Mouse (Mus musculus): ENCODE data around the gene Nkain2. TPM values are rescaled to one million over a fixed set of nuclear protein-coding genes. Genes with fewer than 3 reads are reported as not detected.

Gene Nkain2
- polyA plus RNA-seq (2016; fragmentation: Nextera tagmentation; extraction: Ambion mirVana) = 0.38 and 0.74 TPM in 2 replicates

- peak; percentile 66 for ATAC-seq (ENCODE audit: insufficient number of reproducible peaks, insufficient read depth, low FRiP score, low TSS enrichment, low read depth)
- Histone ChIP-seq H3K27me3 (peaks cover 15% of the 10 kb centered on the region), H3K4me3 (replicated peaks) (peak within 1 kb of the TSS; percentile 79), H3K9me3 (no peaks in the 10 kb centered on the region), H3K4me2 (peak within 1 kb of the TSS; percentile 95), H3K36me3 (no peaks in the 10 kb centered on the region), H3K9ac (replicated peaks) (peak within 1 kb of the TSS; percentile 71), H3K27ac (no peak within 1 kb of the TSS), H3K4me1 (replicated peaks) (no peaks in the 10 kb centered on the region)
- under 1% methylated on average over 68 of the region's 81 CpGs for WGBS
Measured at GRCm38 (mm10) chr10:32889652-32890506, at the start of gene Nkain2. TSS of gene Nkain2 (minus strand) at chr10:32890462.

- no peak overlapping the region for H3K4me3 ChIP-seq (replicated peaks)
- no peak for ATAC-seq (ENCODE audit: insufficient number of reproducible peaks, insufficient read depth, low FRiP score, low TSS enrichment, low read depth)
- H3K4me1 ChIP-seq (replicated peaks) = no peaks in the 10 kb centered on the region
- H3K27ac ChIP-seq = no peak overlapping the region
- WGBS = 98% methylated on average over 3 of the region's 3 CpGs
- no peaks in the 10 kb centered on the region for H3K27me3 ChIP-seq
- H3K4me2 ChIP-seq = no peak overlapping the region
- H3K9me3 ChIP-seq = no peaks in the 10 kb centered on the region; the same call in 1 of the 2 replicates
- no peaks in the 10 kb centered on the region for H3K36me3 ChIP-seq
- H3K9ac ChIP-seq (replicated peaks) = no peak overlapping the region
Measured at GRCm38 (mm10) chr10:32939853-32940252, 49.6 kb upstream of the Nkain2 start.

GRCm38 (mm10) chr10:32895093-32895492 is 4.8 kb upstream of the Nkain2 start:
- no peaks in the 10 kb centered on the region for H3K36me3 ChIP-seq
- no peak for ATAC-seq (ENCODE audit: insufficient number of reproducible peaks, insufficient read depth, low FRiP score, low TSS enrichment, low read depth)

GRCm38 (mm10) chr10:32890507-32891131 is 357 bp upstream of the Nkain2 start:
- peak overlapping the region; percentile 95 for H3K4me2 ChIP-seq
- H3K27me3 ChIP-seq = peaks cover 15% of the 10 kb centered on the region
- H3K4me1 ChIP-seq (replicated peaks) = no peaks in the 10 kb centered on the region
- H3K9me3 ChIP-seq = no peaks in the 10 kb centered on the region
- ATAC-seq (ENCODE audit: insufficient number of reproducible peaks, insufficient read depth, low FRiP score, low TSS enrichment, low read depth) = peak; percentile 71
- peak overlapping the region; percentile 79 for H3K4me3 ChIP-seq (replicated peaks)
- WGBS = 3% methylated on average over 13 of the region's 13 CpGs
- H3K27ac ChIP-seq = no peak overlapping the region
- peak overlapping the region; percentile 71; the same call in 1 of the 2 replicates for H3K9ac ChIP-seq (replicated peaks)
- H3K36me3 ChIP-seq = no peaks in the 10 kb centered on the region

More at GRCm38 (mm10) chr10:32895093-32895492, 4.8 kb upstream of the Nkain2 start:
- Histone ChIP-seq H3K9me3 (no peaks in the 10 kb centered on the region), H3K4me1 (replicated peaks) (no peaks in the 10 kb centered on the region), H3K4me3 (replicated peaks) (no peak overlapping the region), H3K27me3 (peaks cover 6% of the 10 kb centered on the region), H3K4me2 (no peak overlapping the region), H3K27ac (no peak overlapping the region), H3K9ac (replicated peaks) (no peak overlapping the region)

GRCm38 (mm10) chr10:32881977-32882376 is 8.3 kb downstream of the Nkain2 start:
- Histone ChIP-seq H3K27me3 (no peaks in the 10 kb centered on the region), H3K27ac (no peak overlapping the region), H3K36me3 (no peaks in the 10 kb centered on the region), H3K9me3 (no peaks in the 10 kb centered on the region), H3K4me1 (replicated peaks) (no peaks in the 10 kb centered on the region), H3K9ac (replicated peaks) (no peak overlapping the region), H3K4me2 (no peak overlapping the region), H3K4me3 (replicated peaks) (no peak overlapping the region)
- no peak for ATAC-seq (ENCODE audit: insufficient number of reproducible peaks, insufficient read depth, low FRiP score, low TSS enrichment, low read depth)
- WGBS = 77% methylated on average over 6 of the region's 6 CpGs

GRCm38 (mm10) chr10:32870691-32871406 is 19.4 kb downstream of the Nkain2 start:
- no peaks in the 10 kb centered on the region for H3K4me1 ChIP-seq (replicated peaks)
- ATAC-seq (ENCODE audit: insufficient number of reproducible peaks, insufficient read depth, low FRiP score, low TSS enrichment, low read depth) = no peak
- H3K4me2 ChIP-seq = no peak overlapping the region
- no peaks in the 10 kb centered on the region for H3K9me3 ChIP-seq
- no peaks in the 10 kb centered on the region for H3K27me3 ChIP-seq
- no peak overlapping the region for H3K4me3 ChIP-seq (replicated peaks)
- H3K27ac ChIP-seq = no peak overlapping the region
- 40% methylated on average over 1 of the region's 1 CpGs for WGBS
- no peak overlapping the region for H3K9ac ChIP-seq (replicated peaks)
- H3K36me3 ChIP-seq = no peaks in the 10 kb centered on the region

GRCm38 (mm10) chr10:32869541-32869940 is 20.7 kb downstream of the Nkain2 start:
- H3K36me3 ChIP-seq = no peaks in the 10 kb centered on the region
- H3K9ac ChIP-seq (replicated peaks) = no peak overlapping the region
- no peaks in the 10 kb centered on the region for H3K9me3 ChIP-seq
- no peaks in the 10 kb centered on the region for H3K27me3 ChIP-seq
- H3K4me3 ChIP-seq (replicated peaks) = no peak overlapping the region
- no peak overlapping the region for H3K4me2 ChIP-seq
- WGBS = 61% methylated on average over 1 of the region's 1 CpGs
- no peak for ATAC-seq (ENCODE audit: insufficient number of reproducible peaks, insufficient read depth, low FRiP score, low TSS enrichment, low read depth)
- H3K27ac ChIP-seq = no peak overlapping the region
- H3K4me1 ChIP-seq (replicated peaks) = no peaks in the 10 kb centered on the region

GRCm38 (mm10) chr10:32815210-32815883 is 74.9 kb downstream of the Nkain2 start:
- H3K4me1 ChIP-seq (replicated peaks) = no peaks in the 10 kb centered on the region
- 85% methylated on average over 4 of the region's 4 CpGs for WGBS
- no peak overlapping the region for H3K4me2 ChIP-seq
- no peaks in the 10 kb centered on the region for H3K36me3 ChIP-seq
- no peak overlapping the region for H3K4me3 ChIP-seq (replicated peaks)
- H3K27me3 ChIP-seq = no peaks in the 10 kb centered on the region
- no peak for ATAC-seq (ENCODE audit: insufficient number of reproducible peaks, insufficient read depth, low FRiP score, low TSS enrichment, low read depth)
- no peaks in the 10 kb centered on the region for H3K9me3 ChIP-seq
- no peak overlapping the region for H3K27ac ChIP-seq
- no peak overlapping the region for H3K9ac ChIP-seq (replicated peaks)

GRCm38 (mm10) chr10:32796215-32796614 is 94.0 kb downstream of the Nkain2 start:
- no peaks in the 10 kb centered on the region for H3K9me3 ChIP-seq
- no peaks in the 10 kb centered on the region for H3K27me3 ChIP-seq
- no peak for ATAC-seq (ENCODE audit: insufficient number of reproducible peaks, insufficient read depth, low FRiP score, low TSS enrichment, low read depth)
- 69% methylated on average over 2 of the region's 2 CpGs for WGBS
- H3K36me3 ChIP-seq = no peaks in the 10 kb centered on the region
- no peak overlapping the region for H3K4me2 ChIP-seq
- H3K4me3 ChIP-seq (replicated peaks) = no peak overlapping the region
- no peak overlapping the region for H3K9ac ChIP-seq (replicated peaks)
- H3K4me1 ChIP-seq (replicated peaks) = no peaks in the 10 kb centered on the region
- H3K27ac ChIP-seq = no peak overlapping the region

GRCm38 (mm10) chr10:32790541-32790940 is 99.7 kb downstream of the Nkain2 start:
- Histone ChIP-seq H3K9me3 (no peaks in the 10 kb centered on the region), H3K27ac (no peak overlapping the region), H3K27me3 (no peaks in the 10 kb centered on the region), H3K36me3 (no peaks in the 10 kb centered on the region), H3K4me1 (replicated peaks) (no peaks in the 10 kb centered on the region), H3K9ac (replicated peaks) (no peak overlapping the region), H3K4me2 (no peak overlapping the region), H3K4me3 (replicated peaks) (no peak overlapping the region)
- no peak for ATAC-seq (ENCODE audit: insufficient number of reproducible peaks, insufficient read depth, low FRiP score, low TSS enrichment, low read depth)

Data from limb, embryonic 12.5 days (tissue).